Mouse (Mus musculus) layer of hippocampus, postnatal 14 days (tissue): ENCODE measurements at regions not wholly inside any gene's neighbourhood (a gene's known extent, or its start where the extent isn't known, plus 50 kb on each side); places are given as distances from the start of the nearest gene placed in this dataset.

Experiments
- DNase-seq, 2 experiments: peaks; one replicate each; pipeline ENCODE4 v3.0.0; 2021 to 2022; ENCODE audit warnings: low spot score in 2 of 2, mixed read lengths in 1 of 2

- DNase-seq: no peak
These were observed 205.5 kb downstream of the Etnk1 start for GRCm38 (mm10) chr6:143372487-143372886.

GRCm38 (mm10) chr6:143373686-143374273 is 206.8 kb downstream of the Etnk1 start:
- DNase-seq: peak; percentile 46 to 60

DNA sequence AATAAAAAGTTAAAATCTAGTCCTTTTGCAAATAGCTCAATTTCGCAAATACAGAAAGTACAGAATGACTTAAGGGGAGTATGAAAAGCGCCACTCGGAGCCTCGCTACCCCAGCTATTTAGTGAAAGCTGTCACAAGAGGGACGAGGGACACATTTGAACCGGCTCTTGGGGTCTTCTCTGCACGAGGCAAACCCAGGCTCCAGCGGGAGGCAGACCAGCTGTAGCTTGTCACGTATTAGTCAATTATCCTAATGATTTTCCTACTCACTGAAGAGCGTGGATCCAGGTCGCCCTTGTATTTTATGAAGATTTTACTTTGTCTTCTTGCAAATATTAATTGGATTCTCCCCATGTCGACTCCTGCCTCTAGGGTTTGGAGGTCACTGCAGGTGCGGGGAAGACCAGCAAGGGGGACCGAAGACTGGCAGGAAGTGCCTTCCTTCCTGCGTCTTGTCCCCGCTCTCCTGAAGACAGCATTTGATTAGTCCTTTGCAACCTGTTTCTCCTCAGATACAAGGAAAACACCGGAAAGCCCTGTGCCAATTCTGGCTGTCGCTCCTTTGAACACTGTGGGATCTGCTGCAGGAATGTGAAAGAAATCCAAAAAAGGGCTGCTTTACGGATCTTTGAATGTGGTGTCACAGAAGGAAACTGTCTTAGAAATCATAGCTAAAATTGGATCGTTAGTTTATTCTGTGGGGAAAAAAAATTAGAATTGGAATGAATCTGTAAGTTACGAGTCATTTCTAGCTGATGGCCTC is 209.1 kb downstream of the Etnk1 start:
- DNase-seq: no peak

- no peak for DNase-seq
These were observed 210.1 kb downstream of the Etnk1 start for GRCm38 (mm10) chr6:143377121-143377520.

DNA sequence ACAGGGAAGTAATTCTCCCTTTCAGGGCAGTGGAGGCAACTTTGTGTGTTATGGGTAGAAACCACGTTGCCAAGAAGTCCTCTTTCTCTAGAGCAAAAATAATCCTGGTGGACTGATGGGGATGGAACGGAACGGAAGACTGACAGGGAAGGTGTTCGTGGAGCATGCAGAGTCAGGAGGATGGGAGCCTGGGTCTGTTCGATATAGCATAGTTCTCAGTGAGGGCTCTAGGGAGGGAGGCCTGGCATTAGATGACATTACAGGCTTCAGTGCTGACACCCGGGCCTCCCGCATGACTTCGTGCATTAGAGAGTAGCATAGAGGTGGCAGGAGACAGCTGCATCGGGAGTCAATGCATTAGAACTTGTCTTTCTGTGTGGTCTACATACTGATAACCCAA is 211.1 kb downstream of the Etnk1 start:
- DNase-seq: no peak

GRCm38 (mm10) chr6:143380490-143380889 is 213.5 kb downstream of the Etnk1 start:
- DNase-seq: no peak

GRCm38 (mm10) chr6:143386597-143387450 is 219.8 kb downstream of the Etnk1 start:
- no peak for DNase-seq

DNA sequence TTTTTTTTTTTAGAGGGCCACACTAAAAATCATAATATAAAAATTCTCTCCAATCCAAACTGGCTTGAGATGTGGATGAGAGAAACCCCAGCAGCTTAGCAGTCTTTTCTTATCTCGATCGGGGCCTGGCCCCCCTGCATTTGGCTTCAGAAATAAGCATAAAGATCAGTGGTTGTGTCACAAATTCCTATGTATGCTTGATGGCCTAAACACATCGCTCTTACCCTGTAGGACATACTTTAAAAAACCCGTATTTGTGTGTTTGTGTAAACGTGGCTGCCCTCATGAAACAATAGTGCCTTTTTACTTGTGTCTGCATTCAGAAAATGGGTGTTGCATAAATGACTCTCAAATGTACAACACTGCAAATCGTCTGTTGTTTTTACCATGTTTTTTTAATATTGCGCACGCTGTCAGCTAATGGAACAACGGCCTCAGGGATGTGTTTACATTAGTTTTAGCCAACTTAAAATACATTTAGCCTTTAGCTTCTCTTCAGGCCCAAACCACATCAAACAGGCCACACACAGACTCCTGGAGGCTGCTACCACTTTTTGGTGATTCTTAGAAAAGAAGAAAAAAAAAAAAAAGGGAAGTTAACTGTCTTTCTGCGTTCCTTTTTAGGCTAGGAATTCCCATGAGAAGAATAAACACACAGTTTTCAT is 226.7 kb downstream of the Etnk1 start:
- no peak for DNase-seq

- DNase-seq: no peak
These were observed 227.4 kb downstream of the Etnk1 start for GRCm38 (mm10) chr6:143394377-143394776.

DNA sequence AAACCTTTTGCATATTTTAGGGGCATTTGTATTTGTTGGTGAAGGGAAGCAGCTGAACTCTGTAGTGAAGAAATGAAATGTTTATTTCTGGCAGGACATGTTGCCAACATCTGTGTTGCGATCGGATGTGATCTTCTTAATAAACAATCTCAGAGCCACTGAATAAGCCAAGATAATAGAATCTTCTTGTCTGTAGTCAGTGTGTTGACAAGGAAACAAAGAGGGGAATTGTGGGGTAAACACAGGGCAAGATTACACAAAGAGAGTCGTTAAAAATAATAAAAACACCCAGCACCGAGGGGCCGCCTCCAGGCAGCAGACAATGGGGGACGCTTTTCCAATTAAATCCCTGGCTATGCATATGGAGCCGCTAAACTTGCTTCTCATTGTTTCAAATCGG is 234.4 kb downstream of the Etnk1 start:
- DNase-seq: no peak

- DNase-seq: no peak
These were observed 234.9 kb downstream of the Etnk1 start for GRCm38 (mm10) chr6:143401921-143402320.

GRCm38 (mm10) chr6:143402766-143403165 is 235.7 kb downstream of the Etnk1 start:
- DNase-seq: no peak

DNA sequence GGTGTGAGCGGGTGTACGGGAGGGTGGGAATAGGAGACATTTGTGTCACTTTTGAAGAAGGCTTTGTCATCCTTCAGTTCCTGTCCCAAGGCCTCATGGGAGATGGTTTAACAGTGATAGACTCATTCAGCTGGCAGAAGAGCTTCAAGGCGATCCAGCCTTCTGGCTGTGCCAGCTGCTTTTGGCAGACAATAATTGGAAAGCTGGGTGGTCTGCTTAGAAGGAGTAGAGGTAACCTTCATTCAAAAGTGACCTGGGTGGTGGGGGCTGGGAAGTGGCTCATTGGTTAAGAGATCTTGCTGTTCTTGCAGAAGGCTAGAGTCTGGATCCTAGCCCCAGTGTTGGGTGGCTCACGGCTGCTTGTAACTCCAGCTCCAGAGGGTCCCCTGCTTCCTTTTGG is 237.5 kb downstream of the Etnk1 start:
- DNase-seq: no peak

GRCm38 (mm10) chr6:143412056-143412455 is 245.0 kb downstream of the Etnk1 start:
- DNase-seq: no peak

DNA sequence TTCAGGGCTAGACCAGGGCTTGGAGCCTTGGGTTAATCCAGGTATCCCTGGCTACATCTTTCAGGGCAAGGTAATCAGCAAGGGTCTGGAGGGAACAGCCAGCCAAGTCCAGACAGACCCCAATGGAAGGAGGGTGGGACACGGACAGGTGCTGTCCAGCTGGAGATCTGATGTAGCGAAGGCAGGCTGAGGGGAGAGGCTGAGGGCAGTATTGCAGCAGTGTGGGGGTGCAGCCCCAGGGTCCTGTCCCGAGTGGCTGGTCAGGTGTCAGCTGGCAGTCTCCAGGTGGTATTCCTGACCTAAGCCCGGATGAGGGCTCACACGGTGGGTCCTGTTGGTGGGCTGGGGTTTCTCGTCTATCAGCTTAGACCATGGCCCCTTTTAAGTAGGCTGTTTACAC is 245.7 kb downstream of the Etnk1 start:
- DNase-seq: no peak

- peak; percentile 69 to 89 for DNase-seq
These were observed 247.8 kb downstream of the Etnk1 start for GRCm38 (mm10) chr6:143414590-143415382.

- peak in 1 of 2 experiments; percentile 25 for DNase-seq
These were observed 248.4 kb downstream of the Etnk1 start for GRCm38 (mm10) chr6:143415383-143415778.

DNA sequence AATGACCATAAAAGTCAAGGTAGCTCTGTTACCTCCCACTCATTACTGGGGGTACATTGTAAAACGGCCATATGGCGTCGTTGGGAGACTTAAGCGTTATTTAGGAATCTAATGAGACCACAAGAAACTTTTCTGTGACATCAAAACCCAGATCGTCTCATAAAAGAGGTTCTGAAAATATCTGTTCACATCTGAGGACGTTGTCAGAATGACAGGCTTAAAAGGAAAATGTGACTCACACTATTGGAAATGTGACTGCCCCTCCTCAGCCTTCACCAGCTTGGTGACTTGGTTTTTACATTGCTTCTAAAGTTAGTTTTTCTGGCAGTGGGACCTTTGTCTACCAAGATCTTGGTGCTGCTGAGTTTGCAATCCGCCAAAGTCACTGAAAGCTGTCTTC is 252.9 kb downstream of the Etnk1 start:
- no peak for DNase-seq

DNA sequence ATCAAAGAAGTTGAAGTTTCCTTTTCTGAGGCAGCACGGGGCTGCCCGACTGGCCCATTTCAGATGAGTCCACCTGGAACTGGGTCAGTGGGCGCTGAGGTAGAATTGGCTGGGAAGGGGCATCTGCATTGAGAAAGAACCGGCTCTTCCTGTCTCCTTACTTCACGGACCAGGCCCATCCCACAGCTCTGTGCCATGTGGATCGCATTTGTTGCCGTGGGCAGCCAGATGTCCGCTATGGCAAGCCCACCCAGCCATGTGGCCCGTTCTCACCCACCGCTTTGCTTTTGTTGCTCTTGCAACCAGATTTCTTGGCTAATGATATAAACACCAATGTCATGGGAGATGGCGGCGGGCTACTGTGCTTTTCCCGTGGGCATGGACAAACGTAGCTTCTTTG is 256.0 kb downstream of the Etnk1 start:
- DNase-seq: no peak

GRCm38 (mm10) chr6:143425182-143425829 is 258.3 kb downstream of the Etnk1 start:
- DNase-seq: no peak
